Comparison of ENCODE assay signal across 17 mouse cellular contexts in the genomic region with DNA sequence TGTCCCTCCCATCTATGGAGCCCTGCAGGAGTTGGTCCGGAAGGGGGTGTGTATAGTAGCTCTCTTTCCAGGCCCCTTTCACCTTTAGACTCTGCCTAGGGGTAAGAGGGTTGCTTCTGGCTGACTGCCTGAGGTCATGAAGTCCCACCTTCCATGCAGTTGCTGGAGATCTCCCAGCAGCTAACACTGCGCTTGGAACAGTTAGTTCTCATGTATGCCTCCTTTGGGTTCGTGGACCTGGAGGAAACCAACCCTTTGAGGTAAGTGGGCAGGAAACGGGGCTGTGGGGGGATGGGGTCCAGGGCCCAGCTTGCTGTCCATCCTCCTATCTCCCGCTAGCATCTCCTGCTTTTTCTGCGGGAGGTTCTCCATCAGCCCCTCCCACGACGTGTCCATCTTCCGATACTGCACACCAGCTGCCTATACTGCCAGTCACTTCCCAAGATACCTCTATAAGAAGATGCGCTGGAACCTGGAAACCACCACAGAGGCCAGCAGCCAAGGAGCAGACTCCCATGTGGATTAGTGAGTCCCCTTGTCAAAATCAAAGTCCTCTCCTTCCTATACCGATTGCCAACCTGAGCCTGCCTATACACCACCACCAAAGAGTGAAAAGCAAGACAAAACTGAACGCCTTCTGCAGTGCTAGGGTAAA. TPM values are rescaled to one million over a fixed set of nuclear protein-coding genes. Genes with fewer than 3 reads are reported as not detected.
DNase-seq lines count a peak whose midpoint lies in the region; TF ChIP-seq lines count a peak whose summit lies in the region.
"Had no signal": no experiment of that assay in that cellular context is flagged by ENCODE, and none has a peak within 500 bp of the region (broad histone marks: within the 10 kb centered on the region; RNA-seq: fewer than 3 reads in every experiment).

No protein-coding gene starts in this region.

- no peaks in the 10 kb centered on the region for H3K79me2 ChIP-seq in liver, adult 2 months (ENCODE audit: control insufficient read depth, insufficient read depth, low read length)

- no peaks in the 10 kb centered on the region for H3K27me3 ChIP-seq in cerebellum, adult 2 months (ENCODE audit: control insufficient read depth, insufficient read depth, low read length)
- H3K27me3 ChIP-seq in liver, adult 2 months (ENCODE audit: control insufficient read depth, insufficient read depth, low read length): no peaks in the 10 kb centered on the region

- WGBS in cerebellum, adult 2 months: 37% methylated on average over 12 of the region's 12 CpGs
- 35% methylated on average over 12 of the region's 12 CpGs for WGBS in liver, adult 2 months

- no peaks in the 10 kb centered on the region for H3K36me3 ChIP-seq in liver, adult 2 months (ENCODE audit: control insufficient read depth, insufficient read depth, low read length)

- peaks cover 9% of the 10 kb centered on the region for H3K4me1 ChIP-seq in cerebellum, adult 2 months (ENCODE audit: control insufficient read depth, insufficient read depth, low read length)
- peaks cover 27% of the 10 kb centered on the region for H3K4me1 ChIP-seq in liver, adult 2 months (ENCODE audit: control insufficient read depth, insufficient read depth, low read length)

- no peak overlapping the region for H3K27ac ChIP-seq in cerebellum, adult 2 months (ENCODE audit: insufficient read depth, low read length)
- no peak overlapping the region for H3K27ac ChIP-seq in liver, adult 2 months (replicated peaks; ENCODE audit: insufficient read depth, low read depth, low read length)
- H3K27ac ChIP-seq: forebrain, embryonic 15.5 days; hindbrain, embryonic 10.5 days had no signal

- DNase-seq in cerebellum, adult 9-11 months: peak; percentile 54
- DNase-seq in cerebellum, adult 2 months: no peak
- DNase-seq in liver, adult 2 months (ENCODE audit: extremely low read depth, low read depth, low spot score): peak; percentile 56
- no peak for DNase-seq in liver
- DNase-seq in MN1 (ENCODE audit: low spot score): peak; percentile 72
- peak; percentile 47 for DNase-seq in kidney, postnatal 10 days
- DNase-seq in frontal cortex, postnatal 10 days (ENCODE audit: low spot score in 2 of 2): no peak
- no peak for DNase-seq in retina, postnatal 1 day
- DNase-seq: cerebellum, adult 8-10 months; gastrocnemius, postnatal 10 days; thymus, adult 18-20 months had no signal

- TF ChIP-seq CTCF in cerebellum, adult 2 months (IDR thresholded peaks at IDR 0.05; ENCODE audit: borderline replicate concordance, insufficient read depth, low read depth, low read length): no peak
- TF ChIP-seq CTCF in liver, adult 2 months (IDR thresholded peaks at IDR 0.05; ENCODE audit: low read depth, low read length): no peak

- no peak for TF ChIP-seq POLR2A in cerebellum, adult 2 months (IDR thresholded peaks at IDR 0.05; ENCODE audit: borderline replicate concordance, insufficient read depth, low read length)
- TF ChIP-seq POLR2A in liver, adult 2 months (IDR thresholded peaks at IDR 0.05; ENCODE audit: extremely low read depth, insufficient read depth, low read length): no peak

- no peak overlapping the region; the same call in 1 of the 2 replicates for H3K9ac ChIP-seq in liver, adult 2 months (ENCODE audit: low read depth, low read length)
- H3K9ac ChIP-seq: embryonic facial prominence, embryonic 12.5 days; liver, embryonic 14.5 days had no signal

- no peak overlapping the region for H3K4me3 ChIP-seq in cerebellum, adult 2 months (replicated peaks; ENCODE audit: insufficient read depth, low read depth, low read length)
- no peak overlapping the region for H3K4me3 ChIP-seq in liver, adult 2 months (ENCODE audit: insufficient read depth, low read depth, low read length)

RNA-seq across cellular contexts. Expression of a gene that starts 1.8 kb away (rescaled TPM):
- polyA plus RNA-seq in cerebellum, adult 2 months (2012; rRNA removed): 0.11 and 0.14 TPM in 2 replicates
- total RNA-seq in liver, adult 2 months (2014; rRNA removed): 0.20 and 0.46 TPM in 2 replicates
- polyA plus RNA-seq in liver, adult 2 months (2012; rRNA removed): 0.11 and 0.26 TPM in 2 replicates
- polyA plus RNA-seq: macrophage had no signal

RNA-seq across cellular contexts. Expression of a gene that starts 5.6 kb away (rescaled TPM):
- polyA plus RNA-seq in cerebellum, adult 2 months (2012; rRNA removed): 50.5 and 55.1 TPM in 2 replicates
- total RNA-seq in liver, adult 2 months (2014; rRNA removed): 4.0 and 7.2 TPM in 2 replicates
- polyA plus RNA-seq in liver, adult 2 months (2012; rRNA removed): 11.9 and 12.2 TPM in 2 replicates

RNA-seq across cellular contexts. Expression of a gene that starts 8.9 kb away (rescaled TPM):
- polyA plus RNA-seq in cerebellum, adult 2 months (2012; rRNA removed): 4.6 and 7.8 TPM in 2 replicates
- 0.20 and 0.28 TPM in 2 replicates for total RNA-seq in liver, adult 2 months (2014; rRNA removed)
- polyA plus RNA-seq in liver, adult 2 months (2012; rRNA removed): 0.21 and 0.34 TPM in 2 replicates
- polyA plus RNA-seq: embryonic facial prominence, embryonic 12.5 days; forebrain, embryonic 15.5 days; hindbrain, embryonic 10.5 days; liver, embryonic 14.5 days; neural tube, embryonic 11.5 days had no signal

RNA-seq across cellular contexts. Expression of a gene that starts 18.2 kb away (rescaled TPM):
- polyA plus RNA-seq in cerebellum, adult 2 months (2012; rRNA removed): 2.8 and 4.1 TPM in 2 replicates
- total RNA-seq in liver, adult 2 months (2014; rRNA removed): not detected in 2 replicates
- not detected in 2 replicates for polyA plus RNA-seq in liver, adult 2 months (2012; rRNA removed)

RNA-seq across cellular contexts. Expression of a gene that starts 30.3 kb away (rescaled TPM):
- 235 and 256 TPM in 2 replicates for polyA plus RNA-seq in cerebellum, adult 2 months (2012; rRNA removed)
- total RNA-seq in liver, adult 2 months (2014; rRNA removed): 23.0 and 24.9 TPM in 2 replicates
- polyA plus RNA-seq in liver, adult 2 months (2012; rRNA removed): 47.8 and 56.5 TPM in 2 replicates

Comparison
In these comparisons a context has a peak if more than half of its experiments do, and no peak if none do; other contexts are left out.
1. DNase-seq: peak in cerebellum, adult 9-11 months (single experiment), liver, adult 2 months (single experiment), MN1 (single experiment) and kidney, postnatal 10 days (single experiment); none in cerebellum, adult 2 months (0 of 2), liver (single experiment), frontal cortex, postnatal 10 days (0 of 2) and retina, postnatal 1 day (single experiment).